Mouse (Mus musculus) megakaryocyte, embryonic 14.5 days (primary cell): Measurements from ENCODE around the gene Cep41.

Experiments
- FLI1 ChIP-seq: IDR thresholded peaks from 2 replicates; pipeline ENCODE4 v1.6.1; 2012; ENCODE audit warnings: low read length, inconsistent platforms, mixed read lengths
- GATA1 ChIP-seq: IDR thresholded peaks from 3 replicates; pipeline ENCODE4 v1.6.1; 2012; ENCODE audit warnings: mixed read lengths, low read length, inconsistent platforms, borderline replicate concordance

- no peak for TF ChIP-seq GATA1
- TF ChIP-seq FLI1 = no peak
Measured at GRCm38 (mm10) chr6:30739177-30739747, 45.7 kb upstream of the Cep41 start.
